Mouse (Mus musculus): ENCODE measurements at regions not wholly inside any gene's neighbourhood (a gene's known extent, or its start where the extent isn't known, plus 50 kb on each side); places are given as distances from the start of the nearest gene placed in this dataset.

GRCm38 (mm10) chr13:5234232-5234631 is 625.3 kb upstream of the Akr1e1 start:
- TF ChIP-seq CTCF (IDR thresholded peaks at IDR 0.05; ENCODE audit: extremely low read depth, insufficient read depth, insufficient read length, insufficient replicate concordance) (no peak), POLR2A (IDR thresholded peaks at IDR 0.05; ENCODE audit: low read depth, low read length) (no peak)
